Comparison of ENCODE assay signal across 8 mouse cellular contexts in genomic region chr11:113539502-113540209, GRCm38 (mm10).
DNase-seq lines count a peak whose midpoint lies in the region; ATAC-seq and TF ChIP-seq lines count a peak whose summit lies in the region.

No protein-coding gene starts in this region.

- H3K27me3 ChIP-seq in embryonic facial prominence, embryonic 14.5 days (replicated peaks; ENCODE audit: control insufficient read depth, insufficient read depth, low read length): no peaks in the 10 kb centered on the region
- H3K27me3 ChIP-seq in limb, embryonic 11.5 days (ENCODE audit: control insufficient read depth, insufficient read depth, low read length): no peaks in the 10 kb centered on the region
- no peaks in the 10 kb centered on the region for H3K27me3 ChIP-seq in kidney, adult 2 months (replicated peaks; ENCODE audit: control insufficient read depth, insufficient read depth, low read length)

- DNase-seq in adrenal gland, postnatal 10 days: peak; percentile 23
- no peak for DNase-seq in adrenal gland, adult 18-20 months (ENCODE audit: low spot score in 2 of 2)
- peak; percentile 79 for DNase-seq in embryonic facial prominence, embryonic 14.5 days (ENCODE audit: low spot score)
- peak; percentile 51 to 70 for DNase-seq in heart, postnatal 14 days
- DNase-seq in limb, embryonic 11.5 days (ENCODE audit: low spot score): peak; percentile 36
- peak; percentile 42 for DNase-seq in retina, embryonic 14.5 days (ENCODE audit: low spot score)
- DNase-seq in T-cell, adult 2 months (ENCODE audit: low spot score): no peak
- DNase-seq in kidney, adult 2 months: no peak

- no peak overlapping the region for H3K4me2 ChIP-seq in embryonic facial prominence, embryonic 14.5 days (ENCODE audit: low read depth, low read length)
- H3K4me2 ChIP-seq in limb, embryonic 11.5 days (ENCODE audit: low read depth, severe bottlenecking): no peak overlapping the region

- WGBS in embryonic facial prominence, embryonic 14.5 days: 75% methylated on average over 15 of the region's 15 CpGs
- 41% methylated on average over 15 of the region's 15 CpGs for WGBS in limb, embryonic 11.5 days
- WGBS in kidney, adult 2 months: 59% methylated on average over 15 of the region's 15 CpGs

- intact Hi-C loops in heart, postnatal 14 days (cut with DNase I): no loop called here

- no peaks in the 10 kb centered on the region for H3K9me3 ChIP-seq in embryonic facial prominence, embryonic 14.5 days (ENCODE audit: control insufficient read depth, low read length)
- no peaks in the 10 kb centered on the region; the same call in 1 of the 2 replicates for H3K9me3 ChIP-seq in limb, embryonic 11.5 days (ENCODE audit: control insufficient read depth, low read length)

- no peak overlapping the region for H3K27ac ChIP-seq in embryonic facial prominence, embryonic 14.5 days (replicated peaks; ENCODE audit: low read depth, low read length)
- H3K27ac ChIP-seq in limb, embryonic 11.5 days (replicated peaks; ENCODE audit: low read depth, low read length): no peak overlapping the region
- no peak overlapping the region for H3K27ac ChIP-seq in kidney, adult 2 months (ENCODE audit: insufficient read depth, low read depth, low read length)

- H3K4me3 ChIP-seq in embryonic facial prominence, embryonic 14.5 days (ENCODE audit: low read depth, low read length): no peak overlapping the region
- H3K4me3 ChIP-seq in limb, embryonic 11.5 days (ENCODE audit: low read depth, low read length): no peak overlapping the region
- H3K4me3 ChIP-seq in kidney, adult 2 months (ENCODE audit: insufficient read depth, low read depth, low read length): no peak overlapping the region

- 0 out of 2 replicates have a peak, but pooled peaks cover 4% of the 10 kb centered on the region for H3K4me1 ChIP-seq in embryonic facial prominence, embryonic 14.5 days (ENCODE audit: control insufficient read depth, insufficient read depth, low read length)
- no peaks in the 10 kb centered on the region for H3K4me1 ChIP-seq in limb, embryonic 11.5 days (ENCODE audit: control insufficient read depth, insufficient read depth, low read length)
- no peaks in the 10 kb centered on the region for H3K4me1 ChIP-seq in kidney, adult 2 months (ENCODE audit: control insufficient read depth, insufficient read depth, low read length)

- no peak for TF ChIP-seq POLR2A in kidney, adult 2 months (IDR thresholded peaks at IDR 0.05; ENCODE audit: low read depth, low read length)

- TF ChIP-seq CTCF in kidney, adult 2 months (conservative IDR thresholded peaks at IDR 0.05; ENCODE audit: insufficient read depth, insufficient read length, low read depth, low read length): no peak

- no peaks in the 10 kb centered on the region for H3K36me3 ChIP-seq in embryonic facial prominence, embryonic 14.5 days (ENCODE audit: control insufficient read depth, insufficient read depth, low read length)
- no peaks in the 10 kb centered on the region for H3K36me3 ChIP-seq in limb, embryonic 11.5 days (ENCODE audit: control insufficient read depth, insufficient read depth, low read length)
- H3K36me3 ChIP-seq in kidney, adult 2 months (ENCODE audit: control insufficient read depth, insufficient read depth, low read length): no peaks in the 10 kb centered on the region

- H3K9ac ChIP-seq in embryonic facial prominence, embryonic 14.5 days (ENCODE audit: low read depth, low read length): no peak overlapping the region
- H3K9ac ChIP-seq in limb, embryonic 11.5 days (ENCODE audit: low read length): no peak overlapping the region

- ATAC-seq in embryonic facial prominence, embryonic 14.5 days (ENCODE audit: low read depth): peak; percentile 82
- ATAC-seq in limb, embryonic 11.5 days (ENCODE audit: insufficient number of reproducible peaks, low FRiP score, low TSS enrichment, low read depth): no peak

Comparison
In these comparisons a context has a peak if more than half of its experiments do, and no peak if none do; other contexts are left out.
1. DNase-seq: peak in adrenal gland, postnatal 10 days (single experiment), embryonic facial prominence, embryonic 14.5 days (single experiment), heart, postnatal 14 days (2 of 2), limb, embryonic 11.5 days (single experiment) and retina, embryonic 14.5 days (single experiment); none in adrenal gland, adult 18-20 months (0 of 2), T-cell, adult 2 months (single experiment) and kidney, adult 2 months (single experiment).